Mouse (Mus musculus): Measurements from ENCODE around the gene Fxyd3. TPM values are rescaled to one million over a fixed set of nuclear protein-coding genes. Genes with fewer than 3 reads are reported as not detected.

Gene Fxyd3
- total and polyA plus RNA-seq, 3 experiments: not detected

DNA sequence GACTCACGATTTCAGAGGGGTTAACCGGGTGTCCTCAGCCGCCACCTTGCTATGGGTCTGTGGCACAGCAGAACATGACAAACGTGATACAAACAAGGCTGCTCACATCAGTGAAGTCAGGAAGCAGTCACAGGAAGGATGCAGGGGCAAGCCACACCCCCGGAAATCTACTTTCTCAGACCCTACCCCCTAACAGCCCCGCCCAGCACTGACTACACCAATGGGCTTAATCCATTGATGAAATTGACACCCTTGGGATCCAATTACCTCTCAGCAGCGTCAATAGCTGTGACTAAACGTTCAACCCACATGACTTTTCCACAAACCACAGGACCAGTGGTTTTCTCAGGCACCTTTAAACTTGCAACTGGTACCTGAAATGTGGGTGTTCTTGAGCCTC lies 47.9 kb downstream of the Fxyd3 start:
- Histone ChIP-seq H3K27me3 (ENCODE audit: control insufficient read depth in 1 of 2, insufficient read depth in 2 of 2, low read length in 2 of 2) (no peaks in the 10 kb centered on the region; a peak in 2 of 4 replicates), H3K79me2 (ENCODE audit: control insufficient read depth, insufficient read depth, low read length, poor library complexity) (no peaks in the 10 kb centered on the region), H3K4me1 (ENCODE audit: control insufficient read depth in 1 of 2, insufficient read depth in 2 of 2, low read length in 2 of 2) (peaks cover 0 to 4% of the 10 kb centered on the region in 2 experiments; a peak in 2 of 4 replicates), H3K27ac (ENCODE audit: control insufficient read depth, low read depth, low read length) (no peak overlapping the region), H3K9me3 (replicated peaks; ENCODE audit: insufficient read depth, low read length) (no peaks in the 10 kb centered on the region), H3K4me3 (ENCODE audit: control insufficient read depth in 1 of 2, insufficient read depth in 1 of 2, low read depth in 2 of 2, low read length in 2 of 2) (no peak overlapping the region), H3K36me3 (ENCODE audit: control insufficient read depth in 1 of 2, insufficient read depth in 2 of 2, low read length in 2 of 2) (no peaks in the 10 kb centered on the region), H3K9ac (ENCODE audit: control insufficient read depth, low read depth, low read length, poor library complexity, severe bottlenecking) (no peak overlapping the region)
- peak; percentile 20 for DNase-seq (ENCODE audit: low read depth, low spot score)
- TF ChIP-seq KAT2A (conservative IDR thresholded peaks at IDR 0.05; ENCODE audit: low read depth, low read length) (no peak), BHLHE40 (IDR thresholded peaks at IDR 0.05; ENCODE audit: borderline replicate concordance, low read depth, low read length) (no peak), TBP (IDR thresholded peaks at IDR 0.05; ENCODE audit: low read depth, low read length) (no peak), USF1 (IDR thresholded peaks at IDR 0.05; ENCODE audit: low read depth, low read length) (no peak), CHD1 (IDR thresholded peaks at IDR 0.05; ENCODE audit: low read depth, low read length) (no peak), ELF1 (IDR thresholded peaks at IDR 0.05; ENCODE audit: low read depth, low read length) (no peak), RCOR1 (IDR thresholded peaks at IDR 0.05; ENCODE audit: low read depth, low read length) (no peak), JUND (IDR thresholded peaks at IDR 0.05; ENCODE audit: low read depth, low read length) (no peak), NELFE (IDR thresholded peaks at IDR 0.05; ENCODE audit: low read depth, low read length) (no peak), CHD2 (IDR thresholded peaks at IDR 0.05; ENCODE audit: low read length) (no peak), SMC3 (IDR thresholded peaks at IDR 0.05; ENCODE audit: low read depth, low read length) (no peak), MEF2A (IDR thresholded peaks at IDR 0.05; ENCODE audit: extremely low read depth, insufficient replicate concordance, low read depth, low read length, poor library complexity, severe bottlenecking) (no peak), SIN3A (IDR thresholded peaks at IDR 0.05; ENCODE audit: low read length) (no peak), GATA1 (IDR thresholded peaks at IDR 0.05; ENCODE audit: low read depth, low read length) (no peak)

Other genes with a start within 250 kb of the Fxyd3 start
- gene Ffar3, start 220.5 kb downstream of the Fxyd3 start, total RNA-seq (2012; rRNA removed): not detected in 2 replicates
- not detected for gene Ffar3, start 220.5 kb downstream of the Fxyd3 start, polyA plus RNA-seq (2012; ENCODE audit: insufficient read depth in 1 of 2, insufficient read length in 2 of 2, low read depth in 1 of 2, low replicate concordance in 2 of 2, missing spikeins in 1 of 2)
- not detected in 2 replicates for gene Ffar1, start 215.1 kb downstream of the Fxyd3 start, total RNA-seq (2012; rRNA removed)
- gene Ffar1, start 215.1 kb downstream of the Fxyd3 start, polyA plus RNA-seq (2012; ENCODE audit: insufficient read depth in 1 of 2, insufficient read length in 2 of 2, low read depth in 1 of 2, low replicate concordance in 2 of 2, missing spikeins in 1 of 2): not detected
- not detected in 2 replicates for gene Cd22, start 196.4 kb downstream of the Fxyd3 start, total RNA-seq (2012; rRNA removed)
- under 1 TPM in 1 of 2 experiments, not detected in 1; 0.07 TPM for gene Cd22, start 196.4 kb downstream of the Fxyd3 start, polyA plus RNA-seq (2012; ENCODE audit: insufficient read depth in 1 of 2, insufficient read length in 2 of 2, low read depth in 1 of 2, low replicate concordance in 2 of 2, missing spikeins in 1 of 2)
- gene Mag, start 161.8 kb downstream of the Fxyd3 start, total RNA-seq (2012; rRNA removed): not detected in 2 replicates
- gene Mag, start 161.8 kb downstream of the Fxyd3 start, polyA plus RNA-seq (2012; ENCODE audit: insufficient read depth in 1 of 2, insufficient read length in 2 of 2, low read depth in 1 of 2, low replicate concordance in 2 of 2, missing spikeins in 1 of 2): not detected
- not detected in 2 replicates for gene Hamp2, start 152.0 kb downstream of the Fxyd3 start, total RNA-seq (2012; rRNA removed)
- not detected for gene Hamp2, start 152.0 kb downstream of the Fxyd3 start, polyA plus RNA-seq (2012; ENCODE audit: insufficient read depth in 1 of 2, insufficient read length in 2 of 2, low read depth in 1 of 2, low replicate concordance in 2 of 2, missing spikeins in 1 of 2)
- gene Hamp, start 132.7 kb downstream of the Fxyd3 start, total RNA-seq (2012; rRNA removed): not detected in 2 replicates
- gene Hamp, start 132.7 kb downstream of the Fxyd3 start, polyA plus RNA-seq (2012; ENCODE audit: insufficient read depth in 1 of 2, insufficient read length in 2 of 2, low read depth in 1 of 2, low replicate concordance in 2 of 2, missing spikeins in 1 of 2): not detected
- 34.4 and 43.0 TPM in 2 replicates for gene Usf2, start 119.9 kb downstream of the Fxyd3 start, total RNA-seq (2012; rRNA removed)
- gene Usf2, start 119.9 kb downstream of the Fxyd3 start, polyA plus RNA-seq (2012; ENCODE audit: insufficient read depth in 1 of 2, insufficient read length in 2 of 2, low read depth in 1 of 2, low replicate concordance in 2 of 2, missing spikeins in 1 of 2): 100 to 1,000 TPM in 1 of 2 experiments, not detected in 1; 144 TPM
- gene Lsr, start 103.2 kb downstream of the Fxyd3 start, total RNA-seq (2012; rRNA removed): not detected in 2 replicates
- gene Lsr, start 103.2 kb downstream of the Fxyd3 start, polyA plus RNA-seq (2012; ENCODE audit: insufficient read depth in 1 of 2, insufficient read length in 2 of 2, low read depth in 1 of 2, low replicate concordance in 2 of 2, missing spikeins in 1 of 2): under 1 TPM in 1 of 2 experiments, not detected in 1; 0.22 TPM
- gene Fam187b, start 102.9 kb downstream of the Fxyd3 start, total RNA-seq (2012; rRNA removed): not detected in 2 replicates
- gene Fam187b, start 102.9 kb downstream of the Fxyd3 start, polyA plus RNA-seq (2012; ENCODE audit: insufficient read depth in 1 of 2, insufficient read length in 2 of 2, low read depth in 1 of 2, low replicate concordance in 2 of 2, missing spikeins in 1 of 2): not detected
- 38.6 and 39.4 TPM in 2 replicates for gene Fxyd5, start 34.2 kb downstream of the Fxyd3 start, total RNA-seq (2012; rRNA removed)
- gene Fxyd5, start 34.2 kb downstream of the Fxyd3 start, polyA plus RNA-seq (2012; ENCODE audit: insufficient read depth in 1 of 2, insufficient read length in 2 of 2, low read depth in 1 of 2, low replicate concordance in 2 of 2, missing spikeins in 1 of 2): 10 to 100 TPM in 1 of 2 experiments, not detected in 1; 57.5 TPM
- not detected in 2 replicates for gene Fxyd7, start 25.2 kb downstream of the Fxyd3 start, total RNA-seq (2012; rRNA removed)
- under 1 TPM in 1 of 2 experiments, not detected in 1; 0.11 TPM for gene Fxyd7, start 25.2 kb downstream of the Fxyd3 start, polyA plus RNA-seq (2012; ENCODE audit: insufficient read depth in 1 of 2, insufficient read length in 2 of 2, low read depth in 1 of 2, low replicate concordance in 2 of 2, missing spikeins in 1 of 2)
- not detected in 2 replicates for gene Fxyd1, start 19.5 kb downstream of the Fxyd3 start, total RNA-seq (2012; rRNA removed)
- gene Fxyd1, start 19.5 kb downstream of the Fxyd3 start, polyA plus RNA-seq (2012; ENCODE audit: insufficient read depth in 1 of 2, insufficient read length in 2 of 2, low read depth in 1 of 2, low replicate concordance in 2 of 2, missing spikeins in 1 of 2): under 1 TPM in 1 of 2 experiments, not detected in 1; 0.22 TPM
- not detected in 2 replicates for gene Lgi4, start 17.4 kb downstream of the Fxyd3 start, total RNA-seq (2012; rRNA removed)
- not detected for gene Lgi4, start 17.4 kb downstream of the Fxyd3 start, polyA plus RNA-seq (2012; ENCODE audit: insufficient read depth in 1 of 2, insufficient read length in 2 of 2, low read depth in 1 of 2, low replicate concordance in 2 of 2, missing spikeins in 1 of 2)
- gene Hpn, start 38.6 kb upstream of the Fxyd3 start, total RNA-seq (2012; rRNA removed): 0.69 and 1.6 TPM in 2 replicates
- gene Hpn, start 38.6 kb upstream of the Fxyd3 start, polyA plus RNA-seq (2012; ENCODE audit: insufficient read depth in 1 of 2, insufficient read length in 2 of 2, low read depth in 1 of 2, low replicate concordance in 2 of 2, missing spikeins in 1 of 2): 1 to 10 TPM in 1 of 2 experiments, not detected in 1; 1.1 TPM
- not detected in 2 replicates for gene Scn1b, start 50.3 kb upstream of the Fxyd3 start, total RNA-seq (2012; rRNA removed)
- gene Scn1b, start 50.3 kb upstream of the Fxyd3 start, polyA plus RNA-seq (2012; ENCODE audit: insufficient read depth in 1 of 2, insufficient read length in 2 of 2, low read depth in 1 of 2, low replicate concordance in 2 of 2, missing spikeins in 1 of 2): not detected
- 18.2 and 21.8 TPM in 2 replicates for gene Gramd1a, start 79.2 kb upstream of the Fxyd3 start, total RNA-seq (2012; rRNA removed)
- 10 to 100 TPM in 1 of 2 experiments, not detected in 1; 65.7 TPM for gene Gramd1a, start 79.2 kb upstream of the Fxyd3 start, polyA plus RNA-seq (2012; ENCODE audit: insufficient read depth in 1 of 2, insufficient read length in 2 of 2, low read depth in 1 of 2, low replicate concordance in 2 of 2, missing spikeins in 1 of 2)
- not detected in 2 replicates for gene Scgb2b2, start 213.8 kb upstream of the Fxyd3 start, total RNA-seq (2012; rRNA removed)
- not detected for gene Scgb2b2, start 213.8 kb upstream of the Fxyd3 start, polyA plus RNA-seq (2012; ENCODE audit: insufficient read depth in 1 of 2, insufficient read length in 2 of 2, low read depth in 1 of 2, low replicate concordance in 2 of 2, missing spikeins in 1 of 2)
- gene Scgb1b2, start 215.1 kb upstream of the Fxyd3 start, total RNA-seq (2012; rRNA removed): not detected in 2 replicates
- gene Scgb1b2, start 215.1 kb upstream of the Fxyd3 start, polyA plus RNA-seq (2012; ENCODE audit: insufficient read depth in 1 of 2, insufficient read length in 2 of 2, low read depth in 1 of 2, low replicate concordance in 2 of 2, missing spikeins in 1 of 2): not detected

Measured in MEL (cell line).